Mouse (Mus musculus): ENCODE results near the gene Exoc6.

Gene Exoc6

GRCm38 (mm10) chr19:37690716-37691115, 140.5 kb downstream of the Exoc6 start:
- DNase-seq (ENCODE audit: low spot score), result no peak

- no peak for DNase-seq (ENCODE audit: low spot score)
These were observed 142.7 kb downstream of the Exoc6 start for GRCm38 (mm10) chr19:37692879-37693278.

- no peak for DNase-seq (ENCODE audit: low spot score)
These were observed 144.9 kb downstream of the Exoc6 start for GRCm38 (mm10) chr19:37695146-37695545.

GRCm38 (mm10) chr19:37695762-37696602, 145.8 kb downstream of the Exoc6 start:
- no peak for DNase-seq (ENCODE audit: low spot score)

- no peak for DNase-seq (ENCODE audit: low spot score)
These were observed 146.6 kb downstream of the Exoc6 start for GRCm38 (mm10) chr19:37696603-37697334.

GRCm38 (mm10) chr19:37697335-37697636, 147.1 kb downstream of the Exoc6 start:
- no peak for DNase-seq (ENCODE audit: low spot score)

- DNase-seq (ENCODE audit: low spot score), result no peak
These were observed 147.5 kb downstream of the Exoc6 start, which contains the start of gene Cyp26a1 for GRCm38 (mm10) chr19:37697651-37698272. Gene Cyp26a1 (plus strand): TSS chr19:37697798.

- DNase-seq (ENCODE audit: low spot score), result no peak
These were observed 148.3 kb downstream of the Exoc6 start for GRCm38 (mm10) chr19:37698273-37699160.

GRCm38 (mm10) chr19:37699711-37700110, 149.5 kb downstream of the Exoc6 start:
- no peak for DNase-seq (ENCODE audit: low spot score)

- DNase-seq (ENCODE audit: low spot score), result no peak
These were observed 152.3 kb downstream of the Exoc6 start for GRCm38 (mm10) chr19:37702377-37703076.

GRCm38 (mm10) chr19:37703902-37704509, 153.8 kb downstream of the Exoc6 start:
- peak; percentile 47 for DNase-seq (ENCODE audit: low spot score)

- no peak for DNase-seq (ENCODE audit: low spot score)
These were observed 155.5 kb downstream of the Exoc6 start for GRCm38 (mm10) chr19:37705722-37706121.

- no peak for DNase-seq (ENCODE audit: low spot score)
These were observed 164.5 kb downstream of the Exoc6 start for GRCm38 (mm10) chr19:37714681-37715080.

- no peak for DNase-seq (ENCODE audit: low spot score)
These were observed 165.8 kb downstream of the Exoc6 start for GRCm38 (mm10) chr19:37715980-37716379.

GRCm38 (mm10) chr19:37716524-37717175, 166.4 kb downstream of the Exoc6 start:
- no peak for DNase-seq (ENCODE audit: low spot score)

- DNase-seq (ENCODE audit: low spot score), result no peak
These were observed 168.9 kb downstream of the Exoc6 start for GRCm38 (mm10) chr19:37719166-37719565.

GRCm38 (mm10) chr19:37724591-37724990, 174.4 kb downstream of the Exoc6 start:
- no peak for DNase-seq (ENCODE audit: low spot score)

- no peak for DNase-seq (ENCODE audit: low spot score)
These were observed 176.4 kb downstream of the Exoc6 start for GRCm38 (mm10) chr19:37726585-37726984.

GRCm38 (mm10) chr19:37727366-37727765, 177.1 kb downstream of the Exoc6 start:
- no peak for DNase-seq (ENCODE audit: low spot score)

Measured in spleen, adult 12 weeks (tissue).